Mouse (Mus musculus) kidney, postnatal 0 days (tissue): ENCODE measurements around the gene Dapk2. TPM values are rescaled to one million over a fixed set of nuclear protein-coding genes. Genes with fewer than 3 reads are reported as not detected.

ENCODE experiments used
- ATAC-seq: fragments of 200-750 bp; cut with Nextera tagmentation; replicated peaks from 2 replicates; pipeline ENCODE4 v1.8.0; 2017; ENCODE audit warnings: low read depth, moderate number of reproducible peaks, moderate TSS enrichment, moderate library complexity; ENCODE audit not compliant: low FRiP score
- DNase-seq: peaks from one replicate; pipeline ENCODE4 v3.0.0-alpha.2; 2016; ENCODE audit warnings: low spot score
- H3K27ac ChIP-seq: fragments of 300-500 bp; sonication (generic); 2 replicates; pipeline ENCODE4 v1.5.1; 2014; ENCODE audit warnings: mild to moderate bottlenecking
- H3K27me3 ChIP-seq: fragments of 300-500 bp; sonication (generic); 2 replicates; pipeline ENCODE4 v1.6.1; 2014; ENCODE audit warnings: low read length, mixed read lengths; ENCODE audit not compliant: insufficient read depth
- H3K36me3 ChIP-seq: fragments of 300-500 bp; sonication (generic); 2 replicates; pipeline ENCODE4 v1.6.1; 2014; ENCODE audit warnings: low read length, mixed read lengths; ENCODE audit not compliant: insufficient read depth
- H3K4me1 ChIP-seq: fragments of 300-500 bp; sonication (generic); replicated peaks from 2 replicates; pipeline ENCODE4 v1.6.1; 2014; ENCODE audit warnings: antibody characterized with exemption, low read length, mixed read lengths; ENCODE audit not compliant: insufficient read depth
- H3K4me2 ChIP-seq: fragments of 300-500 bp; sonication (generic); 2 replicates; pipeline ENCODE4 v1.6.1; 2014; ENCODE audit warnings: mild to moderate bottlenecking, low read length, moderate library complexity, mixed read lengths
- H3K4me3 ChIP-seq: fragments of 300-500 bp; sonication (generic); replicated peaks from 2 replicates; pipeline ENCODE4 v1.5.1; 2014; ENCODE audit warnings: low read depth, low read length
- H3K9ac ChIP-seq: fragments of 300-500 bp; sonication (generic); 2 replicates; pipeline ENCODE4 v1.6.1; 2014; ENCODE audit warnings: low read depth, low read length
- H3K9me3 ChIP-seq: fragments of 300-500 bp; sonication (generic); replicated peaks from 2 replicates; pipeline ENCODE4 v1.6.1; 2016; ENCODE audit warnings: low read length, inconsistent platforms, mixed read lengths
- CTCF ChIP-seq: IDR thresholded peaks from 2 replicates; pipeline ENCODE4 v1.5.1; 2016; ENCODE audit warnings: antibody characterized with exemption, low read depth, mild to moderate bottlenecking, moderate library complexity
- WGBS: fragments of 180-500 bp; shearing (Covaris S2); extraction: QIAGEN DNeasy Blood & Tissue Kit; methylation state at CpG from one replicate; pipeline ENCODE4 v1.1.7; 2014; 5-methylcytosine and 5-hydroxymethylcytosine counted together
- polyA plus RNA-seq: library from polyadenylated mRNA; unstranded; fragments of >200 nt; fragmentation: Nextera tagmentation; extraction: Ambion mirVana; gene quantifications from 2 replicates; pipeline ENCODE4 v1.2.1, GENCODE M21; 2015

Gene Dapk2
- polyA plus RNA-seq, 1 experiment from 2014 or later = 8.6 TPM

- ATAC-seq (no peak), DNase-seq (peak; percentile 44)
- H3K4me3 ChIP-seq = no peak overlapping the region
- WGBS = 13% methylated on average over 1 of the region's 1 CpGs
- no peak for TF ChIP-seq CTCF
- no peaks in the 10 kb centered on the region for H3K9me3 ChIP-seq
- H3K27me3 ChIP-seq = no peaks in the 10 kb centered on the region
- no peaks in the 10 kb centered on the region for H3K36me3 ChIP-seq
- H3K27ac ChIP-seq = no peak overlapping the region
- H3K4me1 ChIP-seq = no peaks in the 10 kb centered on the region
- no peak overlapping the region for H3K4me2 ChIP-seq
- H3K9ac ChIP-seq = no peak overlapping the region
Observed at GRCm38 (mm10) chr9:66168233-66168632, 10.2 kb downstream of the Dapk2 start.

- H3K27me3 ChIP-seq = no peaks in the 10 kb centered on the region
- H3K4me1 ChIP-seq = no peaks in the 10 kb centered on the region
- no peak overlapping the region for H3K9ac ChIP-seq
- DNase-seq (no peak), ATAC-seq (no peak)
- no peak overlapping the region for H3K27ac ChIP-seq
- H3K4me2 ChIP-seq = no peak overlapping the region
- H3K4me3 ChIP-seq = no peak overlapping the region
- H3K36me3 ChIP-seq = no peaks in the 10 kb centered on the region
- TF ChIP-seq CTCF = no peak
- H3K9me3 ChIP-seq = no peaks in the 10 kb centered on the region
- 62% methylated on average over 5 of the region's 5 CpGs for WGBS
Observed at GRCm38 (mm10) chr9:66170506-66170905, 12.5 kb downstream of the Dapk2 start.

GRCm38 (mm10) chr9:66171275-66171921, 13.4 kb downstream of the Dapk2 start:
- WGBS = 69% methylated on average over 12 of the region's 12 CpGs
- Histone ChIP-seq H3K4me1 (no peaks in the 10 kb centered on the region), H3K27ac (no peak overlapping the region), H3K9me3 (no peaks in the 10 kb centered on the region), H3K4me3 (no peak overlapping the region), H3K36me3 (no peaks in the 10 kb centered on the region), H3K9ac (no peak overlapping the region), H3K4me2 (no peak overlapping the region), H3K27me3 (no peaks in the 10 kb centered on the region)
- ATAC-seq = no peak
- DNase-seq = no peak
- TF ChIP-seq CTCF = no peak

- Histone ChIP-seq H3K4me1 (no peaks in the 10 kb centered on the region), H3K27me3 (no peaks in the 10 kb centered on the region), H3K4me3 (no peak overlapping the region), H3K9me3 (no peaks in the 10 kb centered on the region), H3K36me3 (no peaks in the 10 kb centered on the region), H3K27ac (no peak overlapping the region), H3K4me2 (no peak overlapping the region), H3K9ac (no peak overlapping the region)
- TF ChIP-seq CTCF = no peak
- no peak for DNase-seq
- ATAC-seq = no peak
- WGBS = 95% methylated on average over 5 of the region's 5 CpGs
Observed at GRCm38 (mm10) chr9:66173316-66173855, 15.4 kb downstream of the Dapk2 start.

GRCm38 (mm10) chr9:66174985-66175384, 17.0 kb downstream of the Dapk2 start:
- Histone ChIP-seq H3K4me2 (no peak overlapping the region), H3K4me1 (no peaks in the 10 kb centered on the region), H3K9ac (no peak overlapping the region), H3K27me3 (no peaks in the 10 kb centered on the region), H3K36me3 (no peaks in the 10 kb centered on the region), H3K4me3 (no peak overlapping the region), H3K9me3 (no peaks in the 10 kb centered on the region), H3K27ac (no peak overlapping the region)
- DNase-seq (no peak), ATAC-seq (no peak)
- WGBS = 91% methylated on average over 3 of the region's 3 CpGs
- no peak for TF ChIP-seq CTCF

- ATAC-seq (no peak), DNase-seq (no peak)
- WGBS = 44% methylated on average over 1 of the region's 1 CpGs
- no peaks in the 10 kb centered on the region for H3K4me1 ChIP-seq
- no peak overlapping the region for H3K4me3 ChIP-seq
- no peaks in the 10 kb centered on the region for H3K27me3 ChIP-seq
- H3K9me3 ChIP-seq = no peaks in the 10 kb centered on the region
- no peak for TF ChIP-seq CTCF
- H3K9ac ChIP-seq = no peak overlapping the region
- H3K27ac ChIP-seq = no peak overlapping the region
- H3K4me2 ChIP-seq = no peak overlapping the region
- no peaks in the 10 kb centered on the region for H3K36me3 ChIP-seq
Observed at GRCm38 (mm10) chr9:66177975-66178374, 20.0 kb downstream of the Dapk2 start.

- Histone ChIP-seq H3K4me1 (no peaks in the 10 kb centered on the region), H3K36me3 (no peaks in the 10 kb centered on the region), H3K4me3 (no peak overlapping the region), H3K4me2 (no peak overlapping the region), H3K27me3 (no peaks in the 10 kb centered on the region), H3K9ac (no peak overlapping the region), H3K27ac (no peak overlapping the region), H3K9me3 (no peaks in the 10 kb centered on the region)
- no peak for TF ChIP-seq CTCF
- ATAC-seq = no peak
- DNase-seq = no peak
- WGBS = 85% methylated on average over 6 of the region's 6 CpGs
Observed at GRCm38 (mm10) chr9:66179795-66180194, 21.8 kb downstream of the Dapk2 start.
